ENCODE assay signal across 15 mouse cellular contexts in the genomic region with DNA sequence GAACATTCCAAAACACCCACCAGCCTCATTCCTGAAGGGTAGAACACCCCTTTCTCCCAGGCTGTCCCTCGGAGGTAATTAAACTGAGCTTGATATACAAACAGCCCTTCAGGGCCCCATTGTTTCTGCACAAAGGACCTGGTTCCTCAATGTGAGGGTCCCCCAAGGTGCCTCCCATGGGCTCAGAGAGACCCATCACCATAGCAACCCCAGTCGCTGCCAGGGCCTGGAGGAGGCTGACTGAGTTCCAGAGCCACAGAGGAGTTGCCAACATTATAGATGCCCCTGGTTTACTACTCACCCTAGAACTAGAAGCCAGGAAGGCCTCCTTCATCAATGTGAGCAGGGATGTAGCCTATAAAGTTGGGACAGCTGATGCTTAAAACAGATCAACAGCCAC. TPM values are rescaled to one million over a fixed set of nuclear protein-coding genes. Genes with fewer than 3 reads are reported as not detected.
DNase-seq lines count a peak whose midpoint lies in the region; ATAC-seq lines count a peak whose summit lies in the region.
"Had no signal": no experiment of that assay in that cellular context is flagged by ENCODE, and none has a peak within 500 bp of the region (broad histone marks: within the 10 kb centered on the region; RNA-seq: fewer than 3 reads in every experiment).

No protein-coding gene starts in this region.

- DNase-seq in Muller cell, postnatal 12 days (ENCODE audit: inconsistent ontology term): peak; percentile 25
- no peak for DNase-seq in forebrain, embryonic 10.5 days (ENCODE audit: extremely low spot score, low spot score)
- no peak for DNase-seq in gastrocnemius, postnatal 10 days
- DNase-seq in heart, embryonic 10.5 days (ENCODE audit: low spot score): no peak
- no peak for DNase-seq in kidney, adult 18-20 months
- DNase-seq: adrenal gland, adult 8-10 months; gastrocnemius, postnatal 25 days; kidney, postnatal 4 days; lung, adult 2 months had no signal

- peaks cover 46% of the 10 kb centered on the region for H3K4me1 ChIP-seq in forebrain, embryonic 10.5 days
- H3K4me1 ChIP-seq in hindbrain, embryonic 13.5 days (replicated peaks): peaks cover 32% of the 10 kb centered on the region
- peaks cover 5% of the 10 kb centered on the region; the same call in 1 of the 2 replicates for H3K4me1 ChIP-seq in midbrain, embryonic 16.5 days (ENCODE audit: control insufficient read depth, insufficient read depth, low read length)
- peaks cover 35% of the 10 kb centered on the region for H3K4me1 ChIP-seq in heart, embryonic 10.5 days

- H3K27me3 ChIP-seq in forebrain, embryonic 10.5 days (ENCODE audit: poor library complexity, severe bottlenecking): peaks cover 43% of the 10 kb centered on the region
- H3K27me3 ChIP-seq in hindbrain, embryonic 13.5 days: peaks cover 14% of the 10 kb centered on the region; the same call in 1 of the 2 replicates
- no peaks in the 10 kb centered on the region for H3K27me3 ChIP-seq in midbrain, embryonic 16.5 days (ENCODE audit: control insufficient read depth, insufficient read depth, low read depth, low read length)
- peaks cover 4% of the 10 kb centered on the region; the same call in 1 of the 2 replicates for H3K27me3 ChIP-seq in heart, embryonic 10.5 days (ENCODE audit: insufficient read depth, poor library complexity, severe bottlenecking)
- H3K27me3 ChIP-seq: heart, embryonic 15.5 days had no signal

- ATAC-seq in hindbrain, embryonic 13.5 days (ENCODE audit: low FRiP score): peak; percentile 47; the same call in 1 of the 2 replicates
- peak; percentile 70; the same call in 1 of the 2 replicates for ATAC-seq in midbrain, embryonic 16.5 days
- ATAC-seq: inflammation-experienced regulatory T-cells, adult 6 months had no signal

- H3K27ac ChIP-seq in forebrain, embryonic 10.5 days: peak overlapping the region; percentile 75
- H3K27ac ChIP-seq in hindbrain, embryonic 13.5 days: peak overlapping the region; percentile 23; the same call in 1 of the 2 replicates
- H3K27ac ChIP-seq in midbrain, embryonic 16.5 days (ENCODE audit: low read length): peak overlapping the region; percentile 34; the same call in 1 of the 2 replicates
- no peak overlapping the region for H3K27ac ChIP-seq in heart, embryonic 10.5 days
- H3K27ac ChIP-seq: heart, embryonic 15.5 days; stomach, postnatal 0 days had no signal

- H3K36me3 ChIP-seq in forebrain, embryonic 10.5 days (replicated peaks): peaks cover 33% of the 10 kb centered on the region
- no peaks in the 10 kb centered on the region for H3K36me3 ChIP-seq in hindbrain, embryonic 13.5 days
- H3K36me3 ChIP-seq in midbrain, embryonic 16.5 days (ENCODE audit: control insufficient read depth, insufficient read depth, low read length): no peaks in the 10 kb centered on the region
- 0 out of 2 replicates have a peak, but pooled peaks cover 5% of the 10 kb centered on the region for H3K36me3 ChIP-seq in heart, embryonic 10.5 days
- H3K36me3 ChIP-seq: heart, embryonic 15.5 days had no signal

- no peaks in the 10 kb centered on the region; the same call in 1 of the 2 replicates for H3K9me3 ChIP-seq in forebrain, embryonic 10.5 days
- no peaks in the 10 kb centered on the region for H3K9me3 ChIP-seq in hindbrain, embryonic 13.5 days
- no peaks in the 10 kb centered on the region for H3K9me3 ChIP-seq in midbrain, embryonic 16.5 days (replicated peaks; ENCODE audit: control insufficient read depth, low read length, poor library complexity, severe bottlenecking)
- H3K9me3 ChIP-seq in heart, embryonic 10.5 days: no peaks in the 10 kb centered on the region
- H3K9me3 ChIP-seq: heart, embryonic 15.5 days had no signal

- H3K4me3 ChIP-seq in forebrain, embryonic 10.5 days: peak overlapping the region; percentile 28; the same call in 1 of the 2 replicates
- H3K4me3 ChIP-seq in hindbrain, embryonic 13.5 days: no peak overlapping the region
- no peak overlapping the region for H3K4me3 ChIP-seq in midbrain, embryonic 16.5 days (ENCODE audit: low read depth, low read length)
- H3K4me3 ChIP-seq in heart, embryonic 10.5 days: no peak overlapping the region
- H3K4me3 ChIP-seq: heart, embryonic 15.5 days; megakaryocyte, embryonic 14.5 days had no signal

- H3K4me2 ChIP-seq in hindbrain, embryonic 13.5 days: no peak overlapping the region
- H3K4me2 ChIP-seq in midbrain, embryonic 16.5 days (ENCODE audit: low read length): no peak overlapping the region
- H3K4me2 ChIP-seq: heart, embryonic 15.5 days had no signal

- no peak overlapping the region for H3K9ac ChIP-seq in hindbrain, embryonic 13.5 days
- no peak overlapping the region for H3K9ac ChIP-seq in midbrain, embryonic 16.5 days (ENCODE audit: low read depth, low read length)
- H3K9ac ChIP-seq: heart, embryonic 15.5 days had no signal

- WGBS in forebrain, embryonic 10.5 days: 13% methylated on average over 2 of the region's 2 CpGs
- 25% methylated on average over 2 of the region's 2 CpGs for WGBS in hindbrain, embryonic 13.5 days
- 5% methylated on average over 2 of the region's 2 CpGs for WGBS in midbrain, embryonic 16.5 days
- WGBS in heart, embryonic 10.5 days: 48% methylated on average over 2 of the region's 2 CpGs

RNA-seq across cellular contexts. Expression of a gene that starts 20.4 kb away (rescaled TPM):
- polyA plus RNA-seq in forebrain, embryonic 10.5 days (2016; fragmentation: Nextera tagmentation; extraction: Ambion mirVana): 2.4 and 2.6 TPM in 2 replicates
- polyA plus RNA-seq in hindbrain, embryonic 13.5 days (2015; fragmentation: Nextera tagmentation; extraction: Ambion mirVana): 1.6 and 1.8 TPM in 2 replicates
- 1.1 and 1.3 TPM in 2 replicates for polyA plus RNA-seq in midbrain, embryonic 16.5 days (2015; fragmentation: Nextera tagmentation; extraction: Ambion mirVana)
- under 1 TPM; 0.73 to 0.88 TPM for total RNA-seq in gastrocnemius, postnatal 10 days (2021)
- polyA plus RNA-seq in heart, embryonic 10.5 days (2016; fragmentation: Nextera tagmentation; extraction: Ambion mirVana): 1.3 and 2.3 TPM in 2 replicates

RNA-seq across cellular contexts. Expression of a gene that starts 44.4 kb away (rescaled TPM):
- polyA plus RNA-seq in forebrain, embryonic 10.5 days (2016; fragmentation: Nextera tagmentation; extraction: Ambion mirVana): 13.9 and 16.2 TPM in 2 replicates
- 33.9 and 36.4 TPM in 2 replicates for polyA plus RNA-seq in hindbrain, embryonic 13.5 days (2015; fragmentation: Nextera tagmentation; extraction: Ambion mirVana)
- 36.0 and 36.7 TPM in 2 replicates for polyA plus RNA-seq in midbrain, embryonic 16.5 days (2015; fragmentation: Nextera tagmentation; extraction: Ambion mirVana)
- total RNA-seq in gastrocnemius, postnatal 10 days (2021): 10 to 100 TPM; 11.4 to 11.5 TPM
- 9.6 and 11.6 TPM in 2 replicates for polyA plus RNA-seq in heart, embryonic 10.5 days (2016; fragmentation: Nextera tagmentation; extraction: Ambion mirVana)
